Comparison of ENCODE assay signal across 1 mouse cellular context in genomic region chr5:115302190-115302589, GRCm38 (mm10).
TF ChIP-seq lines count a peak whose summit lies in the region.

No protein-coding gene starts in this region.

TF ChIP-seq in MEL, 35 proteins besides CTCF, POLR2A, EP300 and RAD21:
- peak; percentile 83 for TF ChIP-seq ZNF384 (IDR thresholded peaks at IDR 0.05; ENCODE audit: low read depth, low read length)
